ENCODE assay signal across 12 mouse cellular contexts in the genomic region with DNA sequence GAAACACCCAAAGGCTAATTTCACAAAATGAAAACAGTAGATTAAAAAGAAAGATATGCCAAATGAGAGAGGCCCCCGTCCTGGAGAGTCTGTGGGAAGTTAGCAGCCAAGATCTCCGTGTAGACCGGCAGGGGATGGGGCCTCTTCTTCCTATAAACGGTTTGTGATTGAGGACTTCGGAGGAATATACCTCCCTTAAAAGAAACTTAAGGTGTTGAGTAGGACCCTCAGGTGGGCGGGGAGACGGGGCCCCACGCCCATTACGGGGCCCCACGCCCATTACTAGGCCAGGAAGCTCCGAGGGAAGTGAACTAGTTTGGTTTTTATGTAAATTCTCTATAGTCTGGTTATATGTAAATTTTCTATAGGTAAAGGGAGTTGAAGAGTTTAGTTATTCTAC. TPM values are rescaled to one million over a fixed set of nuclear protein-coding genes. Genes with fewer than 3 reads are reported as not detected.
A peak's percentile ranks its signal among the peaks of the same experiment; 100 is the strongest.
DNase-seq lines count a peak whose midpoint lies in the region; ATAC-seq and TF ChIP-seq lines count a peak whose summit lies in the region.
"Had no signal": no experiment of that assay in that cellular context is flagged by ENCODE, and none has a peak within 500 bp of the region (broad histone marks: within the 10 kb centered on the region; RNA-seq: fewer than 3 reads in every experiment).

A gene (minus strand): TSS at position 233 of the 400 bp plus-strand sequence.

- peak within 1 kb of the TSS; percentile 20; the same call in 1 of the 2 replicates for H3K4me2 ChIP-seq in midbrain, embryonic 11.5 days
- no peak within 1 kb of the TSS for H3K4me2 ChIP-seq in midbrain, embryonic 16.5 days (ENCODE audit: low read length)
- H3K4me2 ChIP-seq in hindbrain, embryonic 11.5 days (replicated peaks; ENCODE audit: low read depth, low read length), result no peak within 1 kb of the TSS; the same call in 1 of the 2 replicates
- 0 out of 2 replicates have a peak within 1 kb of the TSS, but pooled peaks have one; percentile 5 for H3K4me2 ChIP-seq in midbrain, postnatal 0 days (ENCODE audit: low read depth, low read length, poor library complexity, severe bottlenecking)

- ATAC-seq in midbrain, embryonic 11.5 days (ENCODE audit: low FRiP score), result no peak
- ATAC-seq in midbrain, embryonic 16.5 days, result no peak
- ATAC-seq in hindbrain, embryonic 11.5 days (ENCODE audit: low FRiP score), result no peak
- no peak for ATAC-seq in midbrain, postnatal 0 days (ENCODE audit: low FRiP score)
- no peak for ATAC-seq in inflammation-experienced regulatory T-cells, adult 6 months

- H3K4me3 ChIP-seq in midbrain, embryonic 11.5 days (ENCODE audit: low read depth, low read length), result no peak within 1 kb of the TSS
- H3K4me3 ChIP-seq in midbrain, embryonic 16.5 days (ENCODE audit: low read depth, low read length), result no peak within 1 kb of the TSS
- no peak within 1 kb of the TSS for H3K4me3 ChIP-seq in bone marrow, adult 2 months (replicated peaks; ENCODE audit: control insufficient read depth, low read depth, low read length)
- H3K4me3 ChIP-seq in hindbrain, embryonic 11.5 days (ENCODE audit: low read depth, low read length), result no peak within 1 kb of the TSS; the same call in 1 of the 2 replicates
- no peak within 1 kb of the TSS for H3K4me3 ChIP-seq in midbrain, postnatal 0 days (ENCODE audit: low read depth, low read length)

- DNase-seq in midbrain, embryonic 11.5 days (ENCODE audit: low spot score, missing footprints), result peak; percentile 82
- DNase-seq in hindbrain, embryonic 11.5 days (ENCODE audit: low spot score), result peak; percentile 17
- DNase-seq in midbrain, postnatal 0 days (ENCODE audit: low spot score), result no peak
- DNase-seq in left cerebral cortex, postnatal 25 days (ENCODE audit: low spot score in 2 of 2), result no peak
- DNase-seq in left cerebral cortex, postnatal 10 days (ENCODE audit: extremely low spot score in 1 of 2, low spot score in 2 of 2), result no peak
- DNase-seq: kidney, postnatal 36 days had no signal

- H3K27ac ChIP-seq in midbrain, embryonic 11.5 days (ENCODE audit: low read depth, low read length), result no peak within 1 kb of the TSS
- H3K27ac ChIP-seq in midbrain, embryonic 16.5 days (ENCODE audit: low read length), result no peak within 1 kb of the TSS
- H3K27ac ChIP-seq in bone marrow, adult 2 months (ENCODE audit: control insufficient read depth, insufficient read depth, low read depth, low read length, poor library complexity), result no peak within 1 kb of the TSS
- no peak within 1 kb of the TSS for H3K27ac ChIP-seq in hindbrain, embryonic 11.5 days (ENCODE audit: low read depth, low read length)
- H3K27ac ChIP-seq in midbrain, postnatal 0 days (ENCODE audit: low read depth, low read length), result no peak within 1 kb of the TSS

- H3K9ac ChIP-seq in midbrain, embryonic 11.5 days (ENCODE audit: low read length), result no peak within 1 kb of the TSS
- H3K9ac ChIP-seq in midbrain, embryonic 16.5 days (ENCODE audit: low read depth, low read length), result no peak within 1 kb of the TSS
- peak within 1 kb of the TSS; percentile 23; the same call in 1 of the 2 replicates for H3K9ac ChIP-seq in hindbrain, embryonic 11.5 days (ENCODE audit: low read depth, low read length)
- no peak within 1 kb of the TSS for H3K9ac ChIP-seq in midbrain, postnatal 0 days (replicated peaks; ENCODE audit: low read length, poor library complexity, severe bottlenecking)

- no peaks in the 10 kb centered on the region for H3K9me3 ChIP-seq in midbrain, embryonic 11.5 days (ENCODE audit: control insufficient read depth, low read length)
- no peaks in the 10 kb centered on the region for H3K9me3 ChIP-seq in midbrain, embryonic 16.5 days (replicated peaks; ENCODE audit: control insufficient read depth, low read length, poor library complexity, severe bottlenecking)
- no peaks in the 10 kb centered on the region for H3K9me3 ChIP-seq in hindbrain, embryonic 11.5 days (ENCODE audit: control insufficient read depth, low read length)
- no peaks in the 10 kb centered on the region for H3K9me3 ChIP-seq in midbrain, postnatal 0 days (ENCODE audit: low read length)

- H3K4me1 ChIP-seq in midbrain, embryonic 11.5 days (ENCODE audit: control insufficient read depth, insufficient read depth, low read length), result peaks cover 19% of the 10 kb centered on the region
- H3K4me1 ChIP-seq in midbrain, embryonic 16.5 days (ENCODE audit: control insufficient read depth, insufficient read depth, low read length), result no peaks in the 10 kb centered on the region
- H3K4me1 ChIP-seq in bone marrow, adult 2 months (ENCODE audit: control insufficient read depth, insufficient read depth, low read length), result no peaks in the 10 kb centered on the region; the same call in 1 of the 2 replicates
- 0 out of 2 replicates have a peak, but pooled peaks cover 2% of the 10 kb centered on the region for H3K4me1 ChIP-seq in hindbrain, embryonic 11.5 days (replicated peaks; ENCODE audit: control insufficient read depth, insufficient read depth, low read length)
- no peaks in the 10 kb centered on the region for H3K4me1 ChIP-seq in midbrain, postnatal 0 days (ENCODE audit: insufficient read depth, low read length)

- TF ChIP-seq CTCF in bone marrow, adult 2 months (IDR thresholded peaks at IDR 0.05; ENCODE audit: control insufficient read depth, insufficient read depth, low read length), result no peak
- TF ChIP-seq CTCF in midbrain, postnatal 0 days (IDR thresholded peaks at IDR 0.05), result no peak

- TF ChIP-seq POLR2A in bone marrow, adult 2 months (IDR thresholded peaks at IDR 0.05; ENCODE audit: borderline replicate concordance, control insufficient read depth, low read depth, low read length), result no peak

- 7% methylated on average over 11 of the region's 11 CpGs for WGBS in midbrain, embryonic 11.5 days
- WGBS in midbrain, embryonic 16.5 days, result 20% methylated on average over 11 of the region's 11 CpGs
- WGBS in bone marrow, adult 2 months, result 18% methylated on average over 11 of the region's 11 CpGs
- WGBS in hindbrain, embryonic 11.5 days, result 8% methylated on average over 11 of the region's 11 CpGs
- WGBS in midbrain, postnatal 0 days, result 22% methylated on average over 11 of the region's 11 CpGs

- intact Hi-C loops in left cerebral cortex, postnatal 25 days (cut with DNase I), result no loop called here
- intact Hi-C loops in left cerebral cortex, postnatal 10 days (cut with DNase I), result loop anchor here (10.0 kb wide), 1 partner anchor 221 kb away; no protein-coding TSS in a partner anchor

- no peaks in the 10 kb centered on the region for H3K36me3 ChIP-seq in midbrain, embryonic 11.5 days (ENCODE audit: control insufficient read depth, insufficient read depth, low read length)
- H3K36me3 ChIP-seq in midbrain, embryonic 16.5 days (ENCODE audit: control insufficient read depth, insufficient read depth, low read length), result no peaks in the 10 kb centered on the region
- H3K36me3 ChIP-seq in hindbrain, embryonic 11.5 days (ENCODE audit: control insufficient read depth, insufficient read depth, low read length), result no peaks in the 10 kb centered on the region
- H3K36me3 ChIP-seq in midbrain, postnatal 0 days (ENCODE audit: insufficient read depth, low read length), result no peaks in the 10 kb centered on the region

- H3K27me3 ChIP-seq in midbrain, embryonic 11.5 days (ENCODE audit: control insufficient read depth, insufficient read depth, low read length), result peaks cover 24% of the 10 kb centered on the region
- peaks cover 2% of the 10 kb centered on the region; the same call in 1 of the 2 replicates for H3K27me3 ChIP-seq in midbrain, embryonic 16.5 days (ENCODE audit: control insufficient read depth, insufficient read depth, low read depth, low read length)
- H3K27me3 ChIP-seq in hindbrain, embryonic 11.5 days (ENCODE audit: control insufficient read depth, insufficient read depth, low read length), result peaks cover 32% of the 10 kb centered on the region
- H3K27me3 ChIP-seq in midbrain, postnatal 0 days (ENCODE audit: insufficient read depth, low read length), result peaks cover 10% of the 10 kb centered on the region; the same call in 1 of the 2 replicates

RNA-seq across cellular contexts. Expression of the gene that starts here (rescaled TPM):
- polyA plus RNA-seq in midbrain, embryonic 11.5 days (2014; fragmentation: Nextera tagmentation; extraction: Ambion mirVana), result not detected in 2 replicates
- polyA plus RNA-seq in midbrain, embryonic 16.5 days (2015; fragmentation: Nextera tagmentation; extraction: Ambion mirVana), result not detected in 2 replicates
- polyA plus RNA-seq in bone marrow, adult 2 months (2011; ENCODE audit: insufficient read depth, insufficient read length, low replicate concordance, missing spikeins), result 46.1 TPM in 1 of 2 replicates, not detected in the other
- polyA plus RNA-seq in hindbrain, embryonic 11.5 days (2014; fragmentation: Nextera tagmentation; extraction: Ambion mirVana), result not detected in 2 replicates
- total RNA-seq in midbrain, postnatal 0 days (2014; rRNA removed), result not detected in 2 replicates
- polyA plus RNA-seq in midbrain, postnatal 0 days (2015; fragmentation: Nextera tagmentation; extraction: Ambion mirVana), result not detected in 2 replicates
- polyA plus RNA-seq in inflammation-experienced regulatory T-cells, adult 6 months (2017; shearing (Covaris generic)), result 1 to 10 TPM in 2 of 3 experiments, under 1 TPM in 1; 0.73 to 2.6 (median 2.5) TPM
- total RNA-seq in left cerebral cortex, postnatal 25 days (2021), result under 1 TPM in 1 of 2 experiments, not detected in 1; 0.43 TPM
- under 1 TPM in 1 of 2 experiments, not detected in 1; 0.39 TPM for total RNA-seq in left cerebral cortex, postnatal 10 days (2021)
- total RNA-seq: heart, postnatal 25 days; liver, adult 2 months had no signal
- polyA plus RNA-seq: liver, adult 2 months; urinary bladder, adult 2 months had no signal

Comparison
In these comparisons a context has a peak if more than half of its experiments do, and no peak if none do; other contexts are left out.
1. Peak in DNase-seq and H3K4me2 ChIP-seq in midbrain, embryonic 11.5 days; RNA of the gene not detected or under 1 TPM.
2. Peak in DNase-seq and H3K9ac ChIP-seq in hindbrain, embryonic 11.5 days; RNA of the gene not detected or under 1 TPM.